Mouse (Mus musculus) embryonic facial prominence, embryonic 10.5 days (tissue): Measurements from ENCODE around the gene Gopc. TPM values are rescaled to one million over a fixed set of nuclear protein-coding genes. Genes with fewer than 3 reads are reported as not detected.
"Not testable (repeated sequence)": the region's sequence is repeated elsewhere in the genome, so short reads cannot be mapped to it uniquely, and the experiment has no call there.

ENCODE experiments used
- DNase-seq: peaks from one replicate; pipeline ENCODE4 v3.0.0-alpha.2; 2017; ENCODE audit warnings: low spot score
- H3K27ac ChIP-seq: fragments of 300-500 bp; sonication (generic); replicated peaks from 2 replicates; pipeline ENCODE4 v1.5.1; 2016; ENCODE audit warnings: mild to moderate bottlenecking
- H3K27me3 ChIP-seq: fragments of 300-500 bp; sonication (generic); replicated peaks from 2 replicates; pipeline ENCODE4 v1.6.1; 2016; ENCODE audit warnings: low read depth, mild to moderate bottlenecking; ENCODE audit not compliant: poor library complexity, severe bottlenecking
- H3K36me3 ChIP-seq: fragments of 300-500 bp; sonication (generic); replicated peaks from 2 replicates; pipeline ENCODE4 v1.6.1; 2016; ENCODE audit warnings: mild to moderate bottlenecking, moderate library complexity
- H3K4me1 ChIP-seq: fragments of 300-500 bp; sonication (generic); 2 replicates; pipeline ENCODE4 v1.6.1; 2016
- H3K4me3 ChIP-seq: fragments of 300-500 bp; sonication (generic); 2 replicates; pipeline ENCODE4 v1.5.1; 2016; ENCODE audit warnings: mild to moderate bottlenecking, moderate library complexity
- H3K9me3 ChIP-seq: fragments of 300-500 bp; sonication (generic); 2 replicates; pipeline ENCODE4 v1.6.1; 2016; ENCODE audit warnings: mild to moderate bottlenecking
- WGBS: fragments of 180-500 bp; shearing (Covaris S2); methylation state at CpG from one replicate; pipeline ENCODE4 v1.1.7; 2016; 5-methylcytosine and 5-hydroxymethylcytosine counted together
- polyA plus RNA-seq: library from polyadenylated mRNA; unstranded; fragments of >200 nt; fragmentation: Nextera tagmentation; extraction: Ambion mirVana; gene quantifications from 2 replicates; pipeline ENCODE4 v1.2.1, GENCODE M21; 2016

Gene Gopc
- polyA plus RNA-seq, 1 experiment from 2014 or later = 18.3 TPM

- H3K9me3 ChIP-seq = no peaks in the 10 kb centered on the region
- H3K4me3 ChIP-seq = peak overlapping the region; percentile 97
- H3K4me1 ChIP-seq = peaks cover 23% of the 10 kb centered on the region
- WGBS = 81% methylated on average over 6 of the region's 6 CpGs
- no peaks in the 10 kb centered on the region for H3K36me3 ChIP-seq
- no peaks in the 10 kb centered on the region for H3K27me3 ChIP-seq
- H3K27ac ChIP-seq = peak overlapping the region; percentile 94
- no peak for DNase-seq
These were observed 1.1 kb upstream of the Gopc start for GRCm38 (mm10) chr10:52383022-52383421.

- DNase-seq = no peak
These were observed 563 bp downstream of the Gopc start for GRCm38 (mm10) chr10:52381321-52381801.

GRCm38 (mm10) chr10:52377813-52378212 lies 4.1 kb downstream of the Gopc start:
- no peak for DNase-seq
- H3K9me3 ChIP-seq = no peaks in the 10 kb centered on the region
- no peaks in the 10 kb centered on the region for H3K27me3 ChIP-seq
- no peak overlapping the region for H3K4me3 ChIP-seq
- H3K27ac ChIP-seq = no peak overlapping the region
- H3K4me1 ChIP-seq = peaks cover 21% of the 10 kb centered on the region
- 96% methylated on average over 2 of the region's 2 CpGs for WGBS
- H3K36me3 ChIP-seq = no peaks in the 10 kb centered on the region

More at GRCm38 (mm10) chr10:52381321-52381801, 563 bp downstream of the Gopc start:
- H3K4me1 ChIP-seq = peaks cover 23% of the 10 kb centered on the region
- no peaks in the 10 kb centered on the region for H3K27me3 ChIP-seq
- no peaks in the 10 kb centered on the region for H3K9me3 ChIP-seq
- H3K36me3 ChIP-seq = no peaks in the 10 kb centered on the region
- peak overlapping the region; percentile 97 for H3K4me3 ChIP-seq
- under 1% methylated on average over 19 of the region's 19 CpGs for WGBS
- peak overlapping the region; percentile 94 for H3K27ac ChIP-seq

DNA sequence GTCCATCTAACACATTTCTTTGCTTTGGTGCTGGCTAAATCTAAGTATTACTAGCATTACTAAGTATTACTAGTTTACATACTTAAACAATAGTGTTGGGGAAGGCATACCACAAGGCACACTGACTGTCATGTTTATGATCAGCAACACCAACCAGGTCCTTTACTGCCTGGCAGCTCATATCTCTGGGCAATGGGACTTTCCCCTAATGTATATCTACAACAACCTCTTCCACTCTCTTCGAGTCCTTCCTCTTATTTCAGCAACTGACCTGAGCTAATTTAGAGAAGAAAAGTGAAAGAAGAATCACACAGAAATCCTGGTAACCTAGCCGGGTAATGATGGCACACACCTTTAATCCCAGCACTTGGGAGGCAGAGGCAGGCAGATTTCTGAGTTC lies 5.5 kb downstream of the Gopc start:
- no peaks in the 10 kb centered on the region for H3K27me3 ChIP-seq
- H3K27ac ChIP-seq = no peak overlapping the region
- no peaks in the 10 kb centered on the region; the same call in 1 of the 2 replicates for H3K36me3 ChIP-seq
- peaks cover 16% of the 10 kb centered on the region for H3K4me1 ChIP-seq
- 92% methylated on average over 2 of the region's 2 CpGs for WGBS
- no peak overlapping the region for H3K4me3 ChIP-seq
- H3K9me3 ChIP-seq = no peaks in the 10 kb centered on the region
- DNase-seq = no peak

DNA sequence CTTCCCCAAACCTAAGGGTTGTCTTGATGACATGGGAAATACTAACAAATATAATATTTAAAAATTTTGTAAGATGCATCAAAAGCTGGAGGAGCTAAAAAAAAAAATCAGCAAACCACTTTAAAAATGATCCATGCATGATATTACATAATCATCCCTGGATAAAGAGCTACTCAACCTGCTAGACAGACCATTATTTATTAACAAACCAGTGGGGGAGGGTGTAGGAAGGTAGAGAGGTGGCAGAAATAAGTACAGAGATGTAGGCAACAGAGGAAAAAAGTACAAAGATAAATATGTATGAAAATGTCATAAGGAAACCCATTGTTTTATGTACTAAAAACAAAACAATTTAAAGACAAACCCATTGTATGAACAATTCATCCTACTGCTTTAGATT lies 7.3 kb downstream of the Gopc start:
- no peaks in the 10 kb centered on the region for H3K27me3 ChIP-seq
- H3K4me1 ChIP-seq = peaks cover 5% of the 10 kb centered on the region
- no peaks in the 10 kb centered on the region for H3K9me3 ChIP-seq
- no peak overlapping the region for H3K4me3 ChIP-seq
- DNase-seq = no peak
- H3K27ac ChIP-seq = no peak overlapping the region
- H3K36me3 ChIP-seq = peaks cover 3% of the 10 kb centered on the region; the same call in 1 of the 2 replicates

- no peaks in the 10 kb centered on the region for H3K27me3 ChIP-seq
- H3K4me3 ChIP-seq = no peak overlapping the region
- DNase-seq = no peak
- 81% methylated on average over 4 of the region's 4 CpGs for WGBS
- H3K27ac ChIP-seq = no peak overlapping the region
- peaks cover 3% of the 10 kb centered on the region; the same call in 1 of the 2 replicates for H3K36me3 ChIP-seq
- no peaks in the 10 kb centered on the region for H3K4me1 ChIP-seq
- no peaks in the 10 kb centered on the region for H3K9me3 ChIP-seq
These were observed 8.1 kb downstream of the Gopc start for GRCm38 (mm10) chr10:52373834-52374233.

DNA sequence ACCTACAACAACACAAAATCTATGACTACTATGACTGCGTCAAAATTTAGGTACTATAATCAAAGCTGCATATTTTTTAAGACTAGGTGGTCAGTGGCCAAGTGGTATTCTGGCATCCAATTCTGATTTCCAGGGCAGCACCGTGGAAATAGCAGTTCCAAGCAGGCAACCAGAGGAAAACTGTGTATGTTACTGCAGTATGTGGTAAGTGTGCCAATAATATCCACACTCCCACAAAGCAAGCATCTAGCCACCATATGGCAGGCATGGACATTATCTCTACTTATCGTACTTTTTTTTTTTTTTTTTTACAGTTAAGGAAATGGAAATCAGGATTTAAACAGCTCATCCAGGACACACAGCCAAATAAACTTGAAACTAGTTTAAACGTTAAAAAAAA lies 13.5 kb downstream of the Gopc start:
- DNase-seq = no peak
- Histone ChIP-seq H3K36me3 (peaks cover 7% of the 10 kb centered on the region), H3K9me3 (no peaks in the 10 kb centered on the region), H3K27me3 (no peaks in the 10 kb centered on the region), H3K27ac (no peak overlapping the region), H3K4me1 (no peaks in the 10 kb centered on the region), H3K4me3 (no peak overlapping the region)
- 94% methylated on average over 4 of the region's 4 CpGs for WGBS

DNA sequence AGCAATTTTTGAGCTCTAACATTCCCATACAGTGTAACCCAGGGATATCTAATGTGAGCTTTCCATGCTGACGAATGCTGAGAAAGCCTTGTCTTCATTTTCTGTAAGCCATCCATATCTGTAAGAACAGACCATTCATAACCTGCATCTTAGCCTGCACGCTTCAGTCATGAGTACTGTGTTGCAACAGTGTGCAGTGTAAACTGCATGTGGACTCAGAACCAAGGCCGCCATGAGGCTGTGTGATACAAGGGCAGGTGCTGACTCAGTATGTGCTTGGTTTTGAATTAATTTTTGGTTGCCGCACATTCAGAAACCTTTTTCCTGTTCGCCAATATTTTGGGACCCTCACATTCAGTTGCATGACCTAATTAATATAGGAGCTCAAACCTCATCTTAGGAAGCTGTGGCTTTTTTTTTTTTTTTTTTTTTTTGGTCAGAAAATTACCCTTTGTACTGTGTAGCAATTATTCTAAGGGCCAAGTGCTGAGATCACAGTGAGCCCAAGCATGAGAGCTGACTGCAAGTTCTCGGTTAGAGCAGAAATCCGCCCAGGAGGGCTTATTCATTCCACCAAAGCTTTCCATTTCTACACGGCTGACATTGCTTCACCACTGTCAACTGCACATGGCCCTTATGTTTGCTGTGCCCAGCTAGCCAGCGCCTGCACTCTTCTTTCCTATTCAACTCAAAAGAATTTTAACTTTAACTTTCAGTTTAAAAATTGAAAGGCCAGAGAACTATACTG lies 20.9 kb downstream of the Gopc start:
- no peak for DNase-seq
- H3K27ac ChIP-seq = no peak overlapping the region
- no peaks in the 10 kb centered on the region for H3K9me3 ChIP-seq
- H3K4me1 ChIP-seq = no peaks in the 10 kb centered on the region
- H3K36me3 ChIP-seq = peaks cover 22% of the 10 kb centered on the region
- no peak overlapping the region for H3K4me3 ChIP-seq
- 92% methylated on average over 9 of the region's 9 CpGs for WGBS
- H3K27me3 ChIP-seq = no peaks in the 10 kb centered on the region

- H3K36me3 ChIP-seq = peaks cover 27% of the 10 kb centered on the region
- DNase-seq = no peak
These were observed 21.6 kb downstream of the Gopc start for GRCm38 (mm10) chr10:52360241-52360735.

GRCm38 (mm10) chr10:52358467-52358866 lies 23.5 kb downstream of the Gopc start, which contains the start of gene Gm26741:
Gene Gm26741, plus strand, starts transcription at chr10:52358767.
- H3K4me3 ChIP-seq = no peak within 1 kb of the TSS
- H3K9me3 ChIP-seq = no peaks in the 10 kb centered on the region
- DNase-seq = no peak
- H3K27me3 ChIP-seq = no peaks in the 10 kb centered on the region
- WGBS = 91% methylated on average over 2 of the region's 2 CpGs
- no peaks in the 10 kb centered on the region for H3K4me1 ChIP-seq
- no peak within 1 kb of the TSS for H3K27ac ChIP-seq
- peaks cover 35% of the 10 kb centered on the region for H3K36me3 ChIP-seq

More at GRCm38 (mm10) chr10:52360241-52360735, 21.6 kb downstream of the Gopc start:
- no peaks in the 10 kb centered on the region for H3K4me1 ChIP-seq
- no peak overlapping the region for H3K27ac ChIP-seq
- no peak overlapping the region for H3K4me3 ChIP-seq
- H3K9me3 ChIP-seq = no peaks in the 10 kb centered on the region
- H3K27me3 ChIP-seq = no peaks in the 10 kb centered on the region
- WGBS = 96% methylated on average over 4 of the region's 4 CpGs

GRCm38 (mm10) chr10:52353184-52353583 lies 28.7 kb downstream of the Gopc start:
- Histone ChIP-seq H3K27ac (no peak overlapping the region), H3K9me3 (no peaks in the 10 kb centered on the region), H3K4me1 (no peaks in the 10 kb centered on the region), H3K4me3 (no peak overlapping the region), H3K27me3 (no peaks in the 10 kb centered on the region), H3K36me3 (peaks cover 72% of the 10 kb centered on the region)
- WGBS = 73% methylated on average over 9 of the region's 9 CpGs
- peak; percentile 16 for DNase-seq

GRCm38 (mm10) chr10:52343324-52343723 lies 38.6 kb downstream of the Gopc start:
- WGBS = 94% methylated on average over 4 of the region's 4 CpGs
- H3K27ac ChIP-seq, H3K4me1 ChIP-seq, H3K27me3 ChIP-seq, H3K9me3 ChIP-seq, DNase-seq, H3K4me3 ChIP-seq: not testable (repeated sequence)
- peaks cover 81% of the 10 kb centered on the region for H3K36me3 ChIP-seq

DNA sequence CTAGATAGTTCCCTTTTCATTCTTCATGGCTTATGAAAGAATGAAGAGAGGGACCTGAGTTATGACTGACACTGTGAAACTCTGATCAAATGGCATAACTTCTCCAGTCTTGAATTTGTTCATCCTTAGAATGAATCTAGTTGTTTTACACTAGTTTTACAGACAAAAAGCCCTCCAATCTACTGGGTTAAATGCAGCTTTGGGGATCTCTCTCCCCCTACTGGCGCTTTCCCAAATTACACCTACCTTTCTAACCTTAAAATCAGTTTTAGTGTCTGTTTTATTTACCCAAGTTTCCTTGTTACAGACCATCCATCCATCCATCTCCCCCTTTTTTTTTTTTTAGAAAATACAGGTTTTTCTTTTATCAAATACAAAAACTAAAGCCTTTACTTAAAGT lies 50.9 kb downstream of the Gopc start:
- H3K27ac ChIP-seq = no peak overlapping the region
- no peaks in the 10 kb centered on the region for H3K9me3 ChIP-seq
- H3K4me3 ChIP-seq = no peak overlapping the region
- DNase-seq = no peak
- WGBS = 0% methylated on average over 1 of the region's 1 CpGs
- peaks cover 16% of the 10 kb centered on the region for H3K36me3 ChIP-seq
- H3K4me1 ChIP-seq = no peaks in the 10 kb centered on the region
- H3K27me3 ChIP-seq = no peaks in the 10 kb centered on the region
